Mouse (Mus musculus): ENCODE measurements around the gene Mettl16. TPM values are rescaled to one million over a fixed set of nuclear protein-coding genes. Genes with fewer than 3 reads are reported as not detected.

The Mettl16 gene
- total and polyA plus RNA-seq, 3 experiments: 22.9 to 36.1 (median 29.4) TPM

GRCm38 (mm10) chr11:74862129-74862528 is 91.5 kb downstream of the Mettl16 start:
- H3K27me3 ChIP-seq (ENCODE audit: insufficient read depth, low read length): no peaks in the 10 kb centered on the region
- no peak for TF ChIP-seq GATA1 (IDR thresholded peaks at IDR 0.05; ENCODE audit: borderline replicate concordance, low read length)
- no peak for TF ChIP-seq POLR2AphosphoS5 (IDR thresholded peaks at IDR 0.05; ENCODE audit: insufficient replicate concordance, low read depth, low read length)
- TF ChIP-seq CTCF (IDR thresholded peaks at IDR 0.05; ENCODE audit: low read depth, low read length): no peak
- no peak for TF ChIP-seq GATA2 (IDR thresholded peaks at IDR 0.05; ENCODE audit: borderline replicate concordance, low read depth, low read length)
- TF ChIP-seq TAL1 (conservative IDR thresholded peaks at IDR 0.05; ENCODE audit: low read depth, low read length): no peak
- no peak for ATAC-seq (ENCODE audit: extremely low read depth, insufficient number of reproducible peaks, low FRiP score, poor library complexity, severe bottlenecking)

GRCm38 (mm10) chr11:74863471-74863870 is 92.8 kb downstream of the Mettl16 start:
- H3K27me3 ChIP-seq (ENCODE audit: insufficient read depth, low read length): no peaks in the 10 kb centered on the region
- TF ChIP-seq GATA2 (IDR thresholded peaks at IDR 0.05; ENCODE audit: borderline replicate concordance, low read depth, low read length): no peak
- TF ChIP-seq POLR2AphosphoS5 (IDR thresholded peaks at IDR 0.05; ENCODE audit: insufficient replicate concordance, low read depth, low read length): no peak
- no peak for TF ChIP-seq TAL1 (conservative IDR thresholded peaks at IDR 0.05; ENCODE audit: low read depth, low read length)
- TF ChIP-seq CTCF (IDR thresholded peaks at IDR 0.05; ENCODE audit: low read depth, low read length): no peak
- no peak for TF ChIP-seq GATA1 (IDR thresholded peaks at IDR 0.05; ENCODE audit: borderline replicate concordance, low read length)
- H3K9me3 ChIP-seq (replicated peaks): no peaks in the 10 kb centered on the region
- no peaks in the 10 kb centered on the region; the same call in 1 of the 2 replicates for H3K4me1 ChIP-seq (ENCODE audit: insufficient read depth, low read depth, low read length)
- peaks cover 93% of the 10 kb centered on the region for H3K36me3 ChIP-seq (replicated peaks)
- DNase-seq (ENCODE audit: low spot score) (no peak), ATAC-seq (ENCODE audit: extremely low read depth, insufficient number of reproducible peaks, low FRiP score, poor library complexity, severe bottlenecking) (no peak)
- H3K4me3 ChIP-seq (ENCODE audit: low read depth, low read length): no peak overlapping the region

More at GRCm38 (mm10) chr11:74862129-74862528, 91.5 kb downstream of the Mettl16 start:
- no peaks in the 10 kb centered on the region; the same call in 1 of the 2 replicates for H3K4me1 ChIP-seq (ENCODE audit: insufficient read depth, low read depth, low read length)
- no peak overlapping the region for H3K4me3 ChIP-seq (ENCODE audit: low read depth, low read length)
- DNase-seq (ENCODE audit: low spot score): no peak
- no peaks in the 10 kb centered on the region for H3K9me3 ChIP-seq (replicated peaks)
- peaks cover 91% of the 10 kb centered on the region for H3K36me3 ChIP-seq (replicated peaks)

GRCm38 (mm10) chr11:74864421-74864820 is 93.8 kb downstream of the Mettl16 start:
- Histone ChIP-seq H3K4me1 (ENCODE audit: insufficient read depth, low read depth, low read length) (no peaks in the 10 kb centered on the region; the same call in 1 of the 2 replicates), H3K36me3 (replicated peaks) (peaks cover 93% of the 10 kb centered on the region), H3K9me3 (replicated peaks) (no peaks in the 10 kb centered on the region), H3K27me3 (ENCODE audit: insufficient read depth, low read length) (no peaks in the 10 kb centered on the region), H3K4me3 (ENCODE audit: low read depth, low read length) (no peak overlapping the region)
- DNase-seq (ENCODE audit: low spot score): no peak
- ATAC-seq (ENCODE audit: extremely low read depth, insufficient number of reproducible peaks, low FRiP score, poor library complexity, severe bottlenecking): no peak
- TF ChIP-seq CTCF (IDR thresholded peaks at IDR 0.05; ENCODE audit: low read depth, low read length): no peak
- TF ChIP-seq GATA2 (IDR thresholded peaks at IDR 0.05; ENCODE audit: borderline replicate concordance, low read depth, low read length): no peak
- no peak for TF ChIP-seq POLR2AphosphoS5 (IDR thresholded peaks at IDR 0.05; ENCODE audit: insufficient replicate concordance, low read depth, low read length)
- no peak for TF ChIP-seq GATA1 (IDR thresholded peaks at IDR 0.05; ENCODE audit: borderline replicate concordance, low read length)
- TF ChIP-seq TAL1 (conservative IDR thresholded peaks at IDR 0.05; ENCODE audit: low read depth, low read length): no peak

GRCm38 (mm10) chr11:74865252-74865651 is 94.6 kb downstream of the Mettl16 start:
- H3K36me3 ChIP-seq (replicated peaks): peaks cover 93% of the 10 kb centered on the region
- H3K27me3 ChIP-seq (ENCODE audit: insufficient read depth, low read length): no peaks in the 10 kb centered on the region
- no peaks in the 10 kb centered on the region; the same call in 1 of the 2 replicates for H3K4me1 ChIP-seq (ENCODE audit: insufficient read depth, low read depth, low read length)
- H3K4me3 ChIP-seq (ENCODE audit: low read depth, low read length): no peak overlapping the region
- no peaks in the 10 kb centered on the region for H3K9me3 ChIP-seq (replicated peaks)
- DNase-seq (ENCODE audit: low spot score) (no peak), ATAC-seq (ENCODE audit: extremely low read depth, insufficient number of reproducible peaks, low FRiP score, poor library complexity, severe bottlenecking) (no peak)
- TF ChIP-seq TAL1 (conservative IDR thresholded peaks at IDR 0.05; ENCODE audit: low read depth, low read length) (no peak), GATA1 (IDR thresholded peaks at IDR 0.05; ENCODE audit: borderline replicate concordance, low read length) (no peak), GATA2 (IDR thresholded peaks at IDR 0.05; ENCODE audit: borderline replicate concordance, low read depth, low read length) (no peak), POLR2AphosphoS5 (IDR thresholded peaks at IDR 0.05; ENCODE audit: insufficient replicate concordance, low read depth, low read length) (no peak), CTCF (IDR thresholded peaks at IDR 0.05; ENCODE audit: low read depth, low read length) (no peak)

GRCm38 (mm10) chr11:74866640-74867039 is 96.0 kb downstream of the Mettl16 start:
- no peaks in the 10 kb centered on the region for H3K27me3 ChIP-seq (ENCODE audit: insufficient read depth, low read length)
- H3K9me3 ChIP-seq (replicated peaks): no peaks in the 10 kb centered on the region
- ATAC-seq (ENCODE audit: extremely low read depth, insufficient number of reproducible peaks, low FRiP score, poor library complexity, severe bottlenecking) (no peak), DNase-seq (ENCODE audit: low spot score) (no peak)
- peaks cover 90% of the 10 kb centered on the region for H3K36me3 ChIP-seq (replicated peaks)
- TF ChIP-seq GATA2 (IDR thresholded peaks at IDR 0.05; ENCODE audit: borderline replicate concordance, low read depth, low read length) (no peak), TAL1 (conservative IDR thresholded peaks at IDR 0.05; ENCODE audit: low read depth, low read length) (no peak), GATA1 (IDR thresholded peaks at IDR 0.05; ENCODE audit: borderline replicate concordance, low read length) (no peak), CTCF (IDR thresholded peaks at IDR 0.05; ENCODE audit: low read depth, low read length) (no peak), POLR2AphosphoS5 (IDR thresholded peaks at IDR 0.05; ENCODE audit: insufficient replicate concordance, low read depth, low read length) (no peak)
- no peak overlapping the region for H3K4me3 ChIP-seq (ENCODE audit: low read depth, low read length)
- no peaks in the 10 kb centered on the region for H3K4me1 ChIP-seq (ENCODE audit: insufficient read depth, low read depth, low read length)

GRCm38 (mm10) chr11:74867181-74867580 is 96.6 kb downstream of the Mettl16 start:
- Histone ChIP-seq H3K4me1 (ENCODE audit: insufficient read depth, low read depth, low read length) (no peaks in the 10 kb centered on the region), H3K27me3 (ENCODE audit: insufficient read depth, low read length) (no peaks in the 10 kb centered on the region), H3K36me3 (replicated peaks) (peaks cover 88% of the 10 kb centered on the region), H3K4me3 (ENCODE audit: low read depth, low read length) (no peak overlapping the region), H3K9me3 (replicated peaks) (no peaks in the 10 kb centered on the region)
- ATAC-seq (ENCODE audit: extremely low read depth, insufficient number of reproducible peaks, low FRiP score, poor library complexity, severe bottlenecking) (no peak), DNase-seq (ENCODE audit: low spot score) (no peak)
- TF ChIP-seq TAL1 (conservative IDR thresholded peaks at IDR 0.05; ENCODE audit: low read depth, low read length) (no peak), GATA2 (IDR thresholded peaks at IDR 0.05; ENCODE audit: borderline replicate concordance, low read depth, low read length) (no peak), GATA1 (IDR thresholded peaks at IDR 0.05; ENCODE audit: borderline replicate concordance, low read length) (no peak)
